Mouse (Mus musculus) lung, embryonic 14.5 days (tissue): ENCODE measurements around the gene Lcn2. TPM values are rescaled to one million over a fixed set of nuclear protein-coding genes. Genes with fewer than 3 reads are reported as not detected.

Experiments used
- ATAC-seq: fragments of 200-750 bp; cut with Nextera tagmentation; 2 replicates; pipeline ENCODE4 v1.8.0; 2017; ENCODE audit warnings: mild to moderate bottlenecking, moderate TSS enrichment, moderate library complexity; ENCODE audit not compliant: insufficient read depth
- DNase-seq: peaks from one replicate; pipeline ENCODE4 v3.0.0-alpha.2; 2015
- H3K27ac ChIP-seq: fragments of 300-500 bp; sonication (generic); 2 replicates; pipeline ENCODE4 v1.5.1; 2014; ENCODE audit warnings: low read depth, mild to moderate bottlenecking, moderate library complexity
- H3K27me3 ChIP-seq: fragments of 300-500 bp; sonication (generic); 2 replicates; pipeline ENCODE4 v1.6.1; 2014; ENCODE audit warnings: low read length, control low read depth; ENCODE audit not compliant: insufficient read depth
- H3K36me3 ChIP-seq: fragments of 300-500 bp; sonication (generic); 2 replicates; pipeline ENCODE4 v1.6.1; 2014; ENCODE audit warnings: control low read depth; ENCODE audit not compliant: insufficient read depth
- H3K4me1 ChIP-seq: fragments of 300-500 bp; sonication (generic); 2 replicates; pipeline ENCODE4 v1.6.1; 2014; ENCODE audit warnings: antibody characterized with exemption, control low read depth; ENCODE audit not compliant: insufficient read depth
- H3K4me2 ChIP-seq: fragments of 300-500 bp; sonication (generic); 2 replicates; pipeline ENCODE4 v1.6.1; 2014; ENCODE audit warnings: mild to moderate bottlenecking
- H3K4me3 ChIP-seq: fragments of 300-500 bp; sonication (generic); 2 replicates; pipeline ENCODE4 v1.5.1; 2014; ENCODE audit warnings: low read depth, low read length
- H3K9ac ChIP-seq: fragments of 300-500 bp; sonication (generic); 2 replicates; pipeline ENCODE4 v1.6.1; 2014
- H3K9me3 ChIP-seq: fragments of 300-500 bp; sonication (generic); 2 replicates; pipeline ENCODE4 v1.6.1; 2016; ENCODE audit warnings: low read depth, low read length, control low read depth
- CTCF ChIP-seq: IDR thresholded peaks from 2 replicates; pipeline ENCODE4 v1.5.1; 2016; ENCODE audit warnings: antibody characterized with exemption, low read depth
- WGBS: fragments of 180-500 bp; shearing (Covaris S2); extraction: QIAGEN DNeasy Blood & Tissue Kit; methylation state at CpG from one replicate; pipeline ENCODE4 v1.1.7; 2014; 5-methylcytosine and 5-hydroxymethylcytosine counted together
- polyA plus RNA-seq: library from polyadenylated mRNA; unstranded; fragments of >200 nt; fragmentation: Nextera tagmentation; extraction: Ambion mirVana; gene quantifications from 2 replicates; pipeline ENCODE4 v1.2.1, GENCODE M21; 2014

Gene Lcn2
- polyA plus RNA-seq, 1 experiment from 2014 or later, result not detected

DNA sequence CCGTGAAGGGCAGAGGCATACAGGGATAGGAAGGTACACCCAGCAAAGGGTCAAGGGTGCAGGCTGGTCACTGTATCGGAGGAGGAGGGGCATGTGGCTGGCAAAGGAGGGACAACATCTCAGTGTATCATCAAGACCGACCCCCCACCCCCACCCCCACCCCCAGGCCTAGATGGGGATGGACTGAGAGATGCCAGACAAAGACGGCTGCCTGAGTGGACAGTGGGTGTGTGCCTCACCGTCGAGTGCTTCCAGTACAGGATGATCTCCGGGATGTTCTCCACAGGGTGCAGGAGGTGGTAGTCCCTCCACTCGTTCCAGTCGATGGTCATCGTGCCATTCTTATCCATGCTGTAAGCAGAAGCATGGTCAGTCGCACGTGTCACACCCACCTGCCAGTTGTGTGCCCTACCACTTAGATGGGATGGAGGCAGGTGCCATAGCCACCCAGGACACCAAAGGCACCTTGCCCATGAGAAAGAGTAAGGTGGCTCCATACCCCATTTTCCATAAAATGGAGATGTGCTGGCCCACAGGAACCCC is 32.1 kb upstream of the Lcn2 start:
- no peak for ATAC-seq
- Histone ChIP-seq H3K4me2 (no peak overlapping the region), H3K9ac (no peak overlapping the region), H3K27ac (no peak overlapping the region), H3K27me3 (no peaks in the 10 kb centered on the region), H3K36me3 (peaks cover 61% of the 10 kb centered on the region), H3K9me3 (no peaks in the 10 kb centered on the region), H3K4me1 (peaks cover 18% of the 10 kb centered on the region), H3K4me3 (no peak overlapping the region)
- 84% methylated on average over 12 of the region's 12 CpGs for WGBS
- TF ChIP-seq CTCF, result no peak
- DNase-seq, result no peak

DNA sequence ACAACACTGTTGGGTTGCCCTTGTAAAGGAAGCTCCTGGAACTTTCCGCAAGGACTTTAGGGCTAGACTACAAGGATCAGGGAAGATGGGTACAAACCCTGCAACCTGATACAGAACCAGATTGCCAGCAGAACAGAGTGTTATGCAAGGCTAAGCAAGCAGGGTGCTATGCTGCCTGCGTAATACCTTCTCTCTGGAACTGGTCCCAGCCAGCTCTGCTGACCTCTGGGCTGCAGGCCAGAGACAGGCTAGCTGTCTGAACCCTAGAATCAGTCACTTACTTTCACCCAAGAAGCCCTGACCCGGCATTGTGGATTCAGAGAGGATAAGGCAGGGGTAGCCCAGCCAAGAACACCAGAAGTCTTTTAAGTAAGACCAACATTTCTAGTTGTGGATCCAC is 31.3 kb upstream of the Lcn2 start:
- WGBS, result 87% methylated on average over 3 of the region's 3 CpGs
- H3K36me3 ChIP-seq, result peaks cover 69% of the 10 kb centered on the region
- H3K4me2 ChIP-seq, result no peak overlapping the region
- H3K9ac ChIP-seq, result no peak overlapping the region
- no peak overlapping the region for H3K4me3 ChIP-seq
- no peak for TF ChIP-seq CTCF
- no peak overlapping the region for H3K27ac ChIP-seq
- no peaks in the 10 kb centered on the region for H3K27me3 ChIP-seq
- DNase-seq (no peak), ATAC-seq (no peak)
- H3K4me1 ChIP-seq, result peaks cover 12% of the 10 kb centered on the region
- no peaks in the 10 kb centered on the region for H3K9me3 ChIP-seq

DNA sequence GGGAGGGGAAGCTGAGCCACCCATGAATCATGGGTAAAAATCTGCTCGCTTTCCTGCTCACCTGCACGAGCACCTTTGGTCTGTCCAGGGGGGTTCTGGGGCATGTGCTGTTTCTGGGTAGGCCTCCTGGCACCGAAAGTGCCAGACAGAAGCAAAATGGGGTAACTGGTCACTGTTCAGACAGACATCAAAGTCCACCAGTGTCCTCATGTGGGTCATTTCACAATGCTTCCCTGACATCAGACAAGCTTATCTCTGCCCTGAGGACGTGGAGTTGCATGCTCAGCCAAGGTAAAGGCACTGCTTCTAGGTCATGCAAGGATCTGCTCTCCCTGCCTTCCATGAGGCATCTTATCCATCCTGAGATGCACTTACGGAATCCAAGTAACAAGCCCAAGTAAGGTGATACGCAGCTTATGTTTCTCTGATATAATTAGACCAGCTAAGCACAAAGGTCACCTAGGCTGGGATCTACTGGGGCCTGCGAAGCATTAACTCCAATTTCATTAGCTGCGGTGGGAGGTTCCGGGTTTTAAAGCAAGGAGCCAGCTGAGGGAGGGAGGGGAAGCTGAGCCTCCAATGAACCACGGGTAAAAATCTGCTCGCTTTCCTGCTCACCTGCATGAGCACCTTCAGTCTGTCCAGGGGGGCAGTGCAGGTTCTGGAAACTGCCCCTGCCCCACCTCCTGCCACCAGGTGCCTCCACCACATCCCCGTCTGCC is 30.5 kb upstream of the Lcn2 start:
- H3K4me1 ChIP-seq, result peaks cover 9% of the 10 kb centered on the region
- peaks cover 75% of the 10 kb centered on the region for H3K36me3 ChIP-seq
- TF ChIP-seq CTCF, result no peak
- DNase-seq (no peak), ATAC-seq (no peak)
- no peak overlapping the region for H3K4me3 ChIP-seq
- no peak overlapping the region for H3K27ac ChIP-seq
- no peak overlapping the region for H3K9ac ChIP-seq
- 80% methylated on average over 12 of the region's 12 CpGs for WGBS
- no peaks in the 10 kb centered on the region for H3K27me3 ChIP-seq
- no peaks in the 10 kb centered on the region for H3K9me3 ChIP-seq
- no peak overlapping the region for H3K4me2 ChIP-seq

DNA sequence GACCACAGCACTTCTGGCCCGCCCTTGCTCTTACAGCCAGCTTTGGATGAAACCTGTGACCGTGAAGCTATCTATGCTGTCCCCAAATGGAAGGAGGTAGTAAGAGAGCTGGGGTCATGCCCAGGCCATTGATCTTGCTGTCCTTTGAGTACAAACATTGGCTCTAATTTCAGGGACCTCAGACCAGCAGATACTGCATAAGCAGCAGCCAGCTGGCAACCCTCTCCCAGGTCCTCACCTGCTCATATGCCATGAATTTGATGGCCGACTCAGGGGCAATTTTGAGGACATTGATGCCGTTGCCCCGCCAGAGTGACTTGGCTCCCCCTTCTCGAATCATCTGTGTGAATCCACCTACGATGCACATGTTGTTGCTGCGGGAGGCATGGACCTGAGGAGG is 29.4 kb upstream of the Lcn2 start:
- Histone ChIP-seq H3K4me2 (no peak overlapping the region), H3K4me3 (no peak overlapping the region), H3K27me3 (no peaks in the 10 kb centered on the region), H3K9me3 (no peaks in the 10 kb centered on the region), H3K36me3 (peaks cover 75% of the 10 kb centered on the region), H3K27ac (no peak overlapping the region), H3K9ac (no peak overlapping the region), H3K4me1 (no peaks in the 10 kb centered on the region)
- DNase-seq, result no peak
- WGBS, result 73% methylated on average over 8 of the region's 8 CpGs
- no peak for TF ChIP-seq CTCF
- ATAC-seq, result no peak

DNA sequence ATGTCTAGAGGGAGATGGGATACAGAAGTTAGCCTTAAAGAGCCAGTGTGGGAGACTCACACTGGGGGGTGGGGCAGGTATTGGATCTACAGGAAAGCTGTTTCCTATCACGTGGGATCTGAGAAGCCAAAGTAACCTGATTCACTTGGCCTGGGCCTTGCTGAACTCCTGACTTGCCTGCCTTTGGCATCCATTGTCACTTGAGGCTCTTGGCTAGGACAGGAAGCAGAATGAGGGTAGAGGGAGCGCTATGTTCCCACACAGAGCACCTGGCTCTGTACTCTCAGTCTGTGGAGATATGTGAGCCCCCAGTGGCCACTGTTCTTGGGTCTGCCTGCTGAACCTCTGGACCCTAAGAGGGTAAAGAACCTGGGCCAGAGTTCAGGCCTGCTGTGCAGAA is 28.5 kb upstream of the Lcn2 start:
- Histone ChIP-seq H3K4me2 (no peak overlapping the region), H3K4me3 (no peak overlapping the region), H3K9ac (no peak overlapping the region), H3K27me3 (no peaks in the 10 kb centered on the region), H3K36me3 (peaks cover 75% of the 10 kb centered on the region), H3K4me1 (no peaks in the 10 kb centered on the region), H3K27ac (no peak overlapping the region), H3K9me3 (no peaks in the 10 kb centered on the region)
- DNase-seq, result no peak
- WGBS, result 70% methylated on average over 2 of the region's 2 CpGs
- TF ChIP-seq CTCF, result no peak
- no peak for ATAC-seq

DNA sequence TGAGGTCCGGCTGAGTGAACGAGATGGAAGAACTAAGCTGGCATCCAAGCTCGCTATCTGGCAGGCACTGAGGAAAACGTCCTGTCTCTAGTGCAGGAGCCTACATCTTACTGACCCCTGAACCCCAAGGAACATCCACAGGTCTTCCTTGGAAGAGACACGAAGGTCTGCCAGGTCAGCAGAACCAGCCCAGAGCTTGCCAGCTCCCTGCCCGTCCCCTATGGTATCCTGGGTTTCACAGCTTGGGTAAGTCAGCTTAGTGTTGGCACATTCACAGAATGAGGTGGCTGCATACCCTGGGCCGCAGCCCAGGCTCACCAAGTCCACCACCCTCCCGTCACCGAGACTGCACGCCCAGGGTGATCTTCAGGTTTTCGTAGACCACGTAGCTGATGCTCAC is 27.7 kb upstream of the Lcn2 start:
- H3K4me2 ChIP-seq, result no peak overlapping the region
- WGBS, result 93% methylated on average over 12 of the region's 12 CpGs
- H3K4me3 ChIP-seq, result no peak overlapping the region
- H3K27me3 ChIP-seq, result no peaks in the 10 kb centered on the region
- no peak overlapping the region for H3K9ac ChIP-seq
- DNase-seq (no peak), ATAC-seq (no peak)
- H3K4me1 ChIP-seq, result no peaks in the 10 kb centered on the region
- no peak overlapping the region for H3K27ac ChIP-seq
- no peaks in the 10 kb centered on the region for H3K9me3 ChIP-seq
- peaks cover 70% of the 10 kb centered on the region for H3K36me3 ChIP-seq
- no peak for TF ChIP-seq CTCF

DNA sequence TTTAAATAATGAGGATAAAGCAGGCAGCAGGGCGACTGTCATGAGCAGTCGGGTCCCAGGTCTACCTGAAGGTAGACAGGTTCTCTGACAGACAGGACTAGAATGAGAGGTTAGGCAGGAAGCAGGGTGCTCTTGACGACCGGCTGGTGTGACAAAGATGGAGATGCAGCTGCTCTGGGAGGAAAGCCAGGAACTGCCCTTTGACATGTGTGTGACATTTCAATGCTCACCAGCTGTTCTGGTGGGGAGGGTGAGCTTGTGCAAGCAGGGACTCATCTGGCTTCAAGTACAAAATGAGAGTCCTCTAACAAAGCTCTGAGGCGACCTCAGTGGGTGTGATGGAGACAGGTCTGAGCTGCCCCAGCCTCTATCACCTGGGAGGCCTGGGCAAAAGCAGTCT is 25.9 kb upstream of the Lcn2 start:
- H3K36me3 ChIP-seq, result peaks cover 52% of the 10 kb centered on the region
- no peaks in the 10 kb centered on the region for H3K4me1 ChIP-seq
- H3K4me2 ChIP-seq, result no peak overlapping the region
- H3K9me3 ChIP-seq, result no peaks in the 10 kb centered on the region
- no peaks in the 10 kb centered on the region for H3K27me3 ChIP-seq
- TF ChIP-seq CTCF, result no peak
- DNase-seq (peak; percentile 73), ATAC-seq (peak; percentile 57; the same call in 1 of the 2 replicates)
- no peak overlapping the region for H3K4me3 ChIP-seq
- no peak overlapping the region for H3K27ac ChIP-seq
- 38% methylated on average over 5 of the region's 5 CpGs for WGBS
- H3K9ac ChIP-seq, result no peak overlapping the region
